Mouse (Mus musculus): ENCODE measurements at regions not wholly inside any gene's neighbourhood (a gene's known extent, or its start where the extent isn't known, plus 50 kb on each side); places are given as distances from the start of the nearest gene placed in this dataset.

GRCm38 (mm10) chr13:60057761-60058274, 119.3 kb downstream of the Gas1 start:
- no peak for DNase-seq (ENCODE audit: low read depth)

DNA sequence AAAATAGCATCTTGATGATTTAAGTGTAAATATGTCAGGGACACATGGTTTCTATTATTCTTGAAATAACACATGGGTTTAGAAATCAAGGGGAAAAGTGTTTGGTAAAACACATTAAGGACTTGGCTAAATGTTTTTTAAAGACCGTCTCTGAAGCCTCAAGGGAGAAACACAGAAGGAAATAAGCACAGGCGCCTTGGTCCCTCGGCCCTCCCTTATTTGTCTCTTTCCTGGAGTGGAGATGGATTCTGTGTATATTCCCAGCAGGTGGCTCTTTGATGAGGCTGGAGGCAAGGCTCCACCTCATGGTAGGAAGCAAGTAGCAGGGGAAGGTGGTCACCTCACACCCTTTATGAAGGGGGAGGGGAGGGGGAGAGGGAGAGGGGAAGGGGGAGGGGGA, 122.6 kb downstream of the Gas1 start:
- no peak for DNase-seq (ENCODE audit: low read depth)

DNA sequence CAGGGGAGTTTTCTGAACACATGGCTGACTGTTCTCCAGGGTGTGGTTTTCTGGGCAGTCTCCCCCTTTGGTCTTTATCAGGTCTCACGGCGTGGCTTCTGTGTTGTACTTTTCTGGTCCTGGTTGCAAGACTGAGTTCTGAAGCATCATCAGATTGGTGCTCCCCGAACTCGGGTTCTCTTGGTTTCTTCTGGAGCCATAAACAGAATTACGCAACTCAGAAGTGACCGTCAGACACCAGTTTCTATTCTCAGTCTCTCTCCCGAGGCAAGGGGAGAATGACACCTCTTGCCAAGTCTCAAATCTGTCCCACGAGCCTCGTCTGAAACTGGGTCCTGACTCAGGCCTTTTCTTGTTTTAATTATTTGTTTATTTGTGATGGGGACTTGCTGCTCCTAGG, 123.1 kb downstream of the Gas1 start:
- no peak for DNase-seq (ENCODE audit: low read depth)

DNA sequence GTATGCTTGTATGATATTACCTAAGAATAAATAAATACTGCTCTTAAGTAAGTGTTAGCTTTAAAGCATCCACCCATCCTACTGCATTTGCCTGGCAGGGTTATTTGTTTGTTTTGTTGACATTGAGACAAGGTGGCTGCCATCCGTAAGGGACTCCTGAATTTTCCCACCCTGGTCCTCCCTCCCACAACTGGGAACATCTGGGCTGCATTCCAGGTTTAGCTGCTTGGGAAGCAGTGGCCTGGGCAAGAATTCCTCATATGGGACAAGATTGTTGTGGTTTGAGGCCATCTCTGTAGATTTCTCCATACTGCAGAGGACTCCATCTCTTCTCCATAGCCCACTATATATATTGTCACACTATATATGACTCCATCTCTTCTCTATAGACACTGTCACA, 125.3 kb downstream of the Gas1 start:
- DNase-seq (ENCODE audit: low read depth), result no peak

DNA sequence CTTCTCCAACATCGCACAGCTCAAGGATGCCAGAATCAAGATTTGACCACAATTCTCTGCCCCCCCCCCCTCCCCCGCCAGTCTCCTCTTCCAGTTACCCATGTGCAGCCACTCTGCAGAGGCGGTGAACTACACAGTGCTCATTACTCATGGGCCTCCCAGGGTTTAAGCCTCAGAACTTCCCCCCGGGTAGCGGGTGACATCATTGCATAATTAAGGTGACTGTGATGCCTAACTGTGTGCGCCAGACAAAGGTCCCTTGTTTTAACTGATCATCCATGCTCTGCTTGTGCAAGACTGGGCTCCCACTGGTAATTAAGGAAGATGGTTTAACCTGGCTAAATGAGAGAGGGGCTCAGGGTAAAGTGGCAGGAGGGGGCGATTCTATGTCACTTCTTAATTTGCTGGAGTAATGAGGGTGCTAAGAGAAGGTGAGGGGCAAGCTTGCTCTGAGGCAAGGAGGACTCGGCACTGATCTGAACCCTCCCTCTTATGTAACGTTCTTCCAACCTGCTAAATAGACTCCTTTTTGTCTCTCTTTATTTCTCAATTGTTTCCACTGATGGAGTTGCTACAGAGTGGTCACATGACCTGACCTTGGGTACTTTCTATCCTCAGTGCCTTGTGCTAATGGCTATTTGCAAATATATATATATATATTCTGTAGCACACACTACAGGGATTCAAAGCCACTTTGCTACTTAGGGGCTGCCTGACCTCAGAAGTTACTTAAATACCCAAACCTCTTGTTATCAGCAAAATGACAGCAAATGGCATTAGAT, 126.2 kb downstream of the Gas1 start:
- no peak for DNase-seq (ENCODE audit: low read depth)

DNA sequence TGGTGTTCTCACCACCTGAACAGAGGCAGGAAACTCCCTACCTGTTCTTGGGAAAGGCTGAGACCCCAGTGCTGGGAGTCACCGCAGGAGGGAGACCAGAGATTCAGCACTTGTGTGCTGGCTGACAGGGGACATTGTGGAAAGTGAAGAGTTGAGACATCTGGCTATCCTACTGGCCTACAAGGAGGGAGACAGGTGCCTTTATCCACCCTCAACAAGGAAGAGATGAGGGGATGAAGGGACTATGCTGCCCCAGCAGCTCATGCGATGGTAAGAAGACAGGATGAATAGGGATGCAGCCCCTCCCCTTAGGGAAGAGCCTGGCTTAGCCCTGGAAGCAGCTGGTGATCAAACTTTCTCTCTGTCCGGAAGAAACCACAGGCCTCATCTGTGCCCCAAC, 127.5 kb downstream of the Gas1 start:
- DNase-seq (ENCODE audit: low read depth), result no peak

DNA sequence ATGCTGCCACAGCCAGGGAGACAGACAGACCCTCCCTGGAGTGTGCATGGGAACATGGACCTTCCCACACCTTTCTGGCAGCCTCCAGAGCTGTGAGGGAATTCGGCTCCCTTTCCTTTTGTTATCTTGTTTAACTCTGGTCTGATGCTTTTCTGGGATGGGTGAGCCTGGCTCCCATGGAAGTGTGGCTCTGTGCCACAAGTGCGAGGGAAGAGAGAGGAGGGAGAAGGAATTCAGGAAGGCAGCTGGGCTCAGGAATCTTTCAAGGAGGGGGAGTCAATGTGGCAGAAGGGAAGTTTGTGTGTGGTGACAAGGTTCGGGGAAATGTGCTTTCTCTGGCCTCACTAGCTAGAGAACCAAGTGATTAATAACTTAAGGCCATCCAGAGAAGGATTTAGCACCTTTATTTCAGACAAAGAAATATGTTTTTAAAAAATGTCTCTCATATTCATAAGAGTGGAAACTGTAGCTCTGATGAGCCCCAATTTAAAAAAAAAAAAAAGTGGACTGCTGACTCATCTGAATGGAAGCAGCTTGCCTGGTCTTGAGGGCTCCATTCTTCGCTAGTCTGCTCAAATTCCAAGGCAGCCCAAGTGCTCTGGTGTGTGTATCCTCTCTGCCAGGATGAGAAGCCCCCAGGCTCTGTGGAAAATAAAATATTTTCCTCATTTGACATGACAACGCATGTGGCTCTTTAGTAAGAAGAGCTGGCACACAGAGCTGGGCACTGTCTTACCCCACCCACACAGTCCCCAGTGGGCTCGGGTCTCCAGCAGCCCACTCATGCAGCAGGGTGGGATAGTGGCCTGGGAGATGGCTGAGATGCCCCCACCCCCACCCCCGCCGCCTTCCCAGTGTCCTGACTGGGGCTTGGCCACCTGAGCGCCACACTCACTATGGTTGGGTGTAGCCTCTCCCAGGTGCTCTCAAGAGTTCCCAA, 129.1 kb downstream of the Gas1 start:
- no peak for DNase-seq (ENCODE audit: low read depth)

DNA sequence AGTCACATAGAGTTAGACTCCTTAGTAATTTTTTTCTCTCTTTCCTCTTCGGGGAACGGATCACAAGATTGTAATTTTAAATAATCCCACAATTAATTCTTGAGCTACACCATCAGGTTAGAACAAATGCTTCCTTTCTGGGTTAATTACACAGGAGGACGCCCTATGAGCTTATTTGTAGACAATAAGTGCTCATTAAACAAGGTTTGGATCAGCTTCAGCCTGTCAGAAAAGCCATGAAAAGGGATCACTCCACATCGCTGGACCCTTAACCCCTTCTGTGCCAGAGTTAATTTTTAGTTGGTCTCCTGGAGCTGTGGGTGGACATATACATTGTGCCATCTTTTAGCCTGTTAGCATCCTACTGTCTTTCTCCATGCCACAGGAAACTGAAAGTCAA, 131.4 kb downstream of the Gas1 start:
- DNase-seq (ENCODE audit: low read depth), result no peak

DNA sequence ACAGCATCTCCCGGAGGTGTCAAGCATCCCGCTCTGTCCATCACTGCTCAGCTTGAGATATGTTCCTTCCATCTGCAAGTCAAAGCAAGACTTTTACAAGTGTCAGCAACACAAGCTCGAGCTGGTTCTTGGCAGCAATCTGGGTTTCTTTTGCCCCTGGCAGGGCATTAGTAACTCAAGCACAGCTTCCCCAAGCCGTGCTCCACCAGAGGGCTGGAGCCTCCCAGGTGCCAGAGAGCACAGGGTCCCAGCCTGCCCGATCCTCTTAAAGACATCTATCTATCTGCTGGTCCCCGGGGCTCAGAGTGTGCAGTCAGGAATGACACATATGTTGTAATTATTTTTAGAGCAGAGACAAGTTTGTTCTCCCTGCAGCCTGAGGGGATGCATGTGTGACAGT, 132.3 kb downstream of the Gas1 start:
- no peak for DNase-seq (ENCODE audit: low read depth)

DNA sequence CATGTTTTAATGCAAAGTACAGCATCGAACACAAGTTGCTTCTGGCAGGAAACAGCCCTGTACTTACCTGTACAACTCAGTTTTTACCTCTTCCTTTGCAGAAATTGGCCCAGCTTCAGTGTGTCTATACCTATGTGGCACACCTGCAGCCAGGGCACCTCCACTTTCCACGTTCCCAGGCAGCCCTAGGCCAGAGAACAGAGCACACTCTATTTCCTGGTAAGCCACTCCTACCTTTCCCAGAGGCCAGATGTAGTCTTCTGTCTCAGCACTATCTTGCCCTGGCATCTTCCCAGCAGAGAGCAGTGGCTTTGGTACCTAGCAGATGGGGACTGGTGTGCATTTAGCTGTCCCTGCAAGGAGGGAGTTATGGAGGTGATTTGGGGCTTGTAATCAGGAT, 134.7 kb downstream of the Gas1 start:
- DNase-seq (ENCODE audit: low read depth), result no peak

- no peak for DNase-seq (ENCODE audit: low read depth)
Measured at GRCm38 (mm10) chr13:60035536-60036130, 141.5 kb downstream of the Gas1 start.

GRCm38 (mm10) chr13:60033116-60033515, 144.0 kb downstream of the Gas1 start:
- no peak for DNase-seq (ENCODE audit: low read depth)

- DNase-seq (ENCODE audit: low read depth), result no peak
Measured at GRCm38 (mm10) chr13:60032586-60032985, 144.6 kb downstream of the Gas1 start.

GRCm38 (mm10) chr13:60029591-60029990, 147.6 kb downstream of the Gas1 start:
- no peak for DNase-seq (ENCODE audit: low read depth)

DNA sequence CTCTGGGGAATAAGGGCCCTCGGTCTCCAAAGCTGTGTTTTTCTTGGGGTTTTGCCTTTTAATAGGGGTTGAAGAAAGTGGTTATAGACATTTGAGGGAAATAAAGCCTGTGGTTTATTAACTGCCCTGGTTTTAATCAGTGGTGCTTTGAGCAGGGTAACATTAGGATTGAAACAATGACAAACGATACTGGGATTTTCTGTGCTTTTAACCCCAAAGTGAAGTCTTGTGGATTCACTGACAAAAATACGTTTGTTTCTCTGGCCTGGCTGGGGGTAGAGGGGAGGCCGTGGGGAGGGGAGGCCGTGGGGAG, 157.0 kb downstream of the Gas1 start:
- DNase-seq (ENCODE audit: low read depth), result no peak

GRCm38 (mm10) chr13:60019291-60020174, 157.6 kb downstream of the Gas1 start:
- DNase-seq (ENCODE audit: low read depth), result no peak

GRCm38 (mm10) chr13:60015854-60016366, 161.3 kb downstream of the Gas1 start:
- DNase-seq (ENCODE audit: low read depth), result no peak

DNA sequence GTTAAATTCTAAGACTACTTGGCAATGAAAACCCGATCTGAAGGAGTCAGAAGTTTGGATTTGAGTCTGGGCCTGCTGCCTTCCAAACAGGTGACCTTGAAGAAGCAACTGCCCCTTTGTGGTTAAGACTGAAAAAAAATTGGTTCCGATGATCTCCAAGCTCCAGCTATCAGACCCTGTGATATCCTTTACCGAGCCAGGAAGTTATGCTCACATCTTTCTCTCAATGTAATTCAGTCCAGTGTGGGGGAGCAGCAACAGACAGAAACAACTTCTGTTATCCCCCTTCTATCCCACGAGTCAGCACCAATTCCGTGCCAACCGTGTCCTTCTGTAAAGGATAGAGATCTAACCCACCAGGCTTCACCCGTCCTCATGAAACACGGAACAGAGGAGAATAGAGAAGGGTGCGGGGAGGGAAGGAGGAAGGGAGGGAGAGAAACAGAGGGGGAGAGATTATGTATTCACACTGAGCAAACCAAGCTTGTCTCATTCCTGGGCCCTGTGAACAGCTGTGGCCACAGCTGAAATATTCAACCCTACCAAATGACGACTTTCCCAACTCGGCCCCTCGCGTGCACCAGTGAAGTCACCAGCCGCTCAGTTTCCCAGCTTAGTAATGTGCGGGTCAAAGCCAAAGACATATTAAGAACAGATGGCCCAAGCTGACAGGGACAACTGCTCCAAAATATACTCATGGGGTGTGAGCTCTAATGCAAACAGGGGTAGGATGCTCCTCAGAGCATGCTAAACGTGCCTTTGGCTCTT, 164.9 kb downstream of the Gas1 start:
- DNase-seq (ENCODE audit: low read depth), result no peak

DNA sequence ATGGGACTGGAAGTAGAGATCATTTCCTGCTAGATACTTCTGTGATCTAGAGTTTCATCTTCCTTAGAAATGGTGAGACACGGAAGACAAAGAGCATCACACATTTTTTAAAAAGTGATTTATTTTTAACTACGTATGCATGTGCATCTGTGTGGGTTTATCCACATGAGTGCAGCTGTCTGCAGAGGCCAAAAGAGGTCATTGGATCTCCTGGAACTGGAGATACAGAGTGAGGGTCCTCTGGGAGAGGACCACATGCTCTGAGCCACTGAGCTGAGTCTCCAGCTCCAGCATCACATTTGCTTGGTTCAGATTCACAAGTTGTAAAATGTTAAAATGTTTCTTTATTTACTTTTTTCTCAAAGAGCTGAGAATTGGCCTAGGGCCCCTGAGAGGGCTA, 166.1 kb downstream of the Gas1 start:
- no peak for DNase-seq (ENCODE audit: low read depth)

DNA sequence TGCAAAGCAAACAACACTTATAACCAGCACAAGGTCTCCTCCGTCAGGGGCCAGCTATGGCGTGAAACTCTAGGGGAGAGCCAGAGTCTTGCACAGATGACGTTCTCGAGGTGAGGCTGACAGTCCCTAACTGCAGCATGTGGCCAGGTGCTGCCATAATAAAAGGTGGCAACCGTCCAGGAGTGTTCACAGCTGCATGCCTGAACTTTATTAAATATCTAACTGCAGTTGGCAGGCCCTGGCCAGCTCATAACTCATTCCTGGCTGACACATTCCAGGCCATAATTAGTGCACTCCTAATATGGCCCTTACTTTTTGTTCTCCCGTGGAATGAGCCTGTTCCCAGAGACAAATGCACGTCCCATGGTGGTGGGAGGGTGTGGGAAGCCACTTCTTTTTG, 169.6 kb downstream of the Gas1 start:
- DNase-seq (ENCODE audit: low read depth), result no peak

- no peak for DNase-seq (ENCODE audit: low read depth)
Measured at GRCm38 (mm10) chr13:60007031-60007430, 170.1 kb downstream of the Gas1 start.
